Mouse (Mus musculus): ENCODE results near the gene Nmnat2.
A peak's percentile ranks its signal among the peaks of the same experiment; 100 is the strongest.

Gene Nmnat2

GRCm38 (mm10) chr1:153043332-153043731 is 88.5 kb downstream of the Nmnat2 start:
- H3K27me3 ChIP-seq (ENCODE audit: control insufficient read depth, insufficient read depth, low read length, poor library complexity, severe bottlenecking), result no peaks in the 10 kb centered on the region
- DNase-seq (ENCODE audit: low read depth, low spot score), result no peak
- H3K36me3 ChIP-seq (ENCODE audit: control insufficient read depth, insufficient read depth, low read length, poor library complexity, severe bottlenecking), result no peaks in the 10 kb centered on the region

GRCm38 (mm10) chr1:153045368-153045767 is 90.6 kb downstream of the Nmnat2 start:
- Histone ChIP-seq H3K36me3 (ENCODE audit: control insufficient read depth, insufficient read depth, low read length, poor library complexity, severe bottlenecking) (no peaks in the 10 kb centered on the region), H3K27me3 (ENCODE audit: control insufficient read depth, insufficient read depth, low read length, poor library complexity, severe bottlenecking) (no peaks in the 10 kb centered on the region)
- no peak for DNase-seq (ENCODE audit: low read depth, low spot score)

- H3K27me3 ChIP-seq (ENCODE audit: control insufficient read depth, insufficient read depth, low read length, poor library complexity, severe bottlenecking), result no peaks in the 10 kb centered on the region; the same call in 1 of the 2 replicates
- DNase-seq (ENCODE audit: low read depth, low spot score), result no peak
- no peaks in the 10 kb centered on the region for H3K36me3 ChIP-seq (ENCODE audit: control insufficient read depth, insufficient read depth, low read length, poor library complexity, severe bottlenecking)
These were observed 93.5 kb downstream of the Nmnat2 start for GRCm38 (mm10) chr1:153048147-153048878.

- no peak for DNase-seq (ENCODE audit: low read depth, low spot score)
- H3K36me3 ChIP-seq (ENCODE audit: control insufficient read depth, insufficient read depth, low read length, poor library complexity, severe bottlenecking), result no peaks in the 10 kb centered on the region
- no peaks in the 10 kb centered on the region; the same call in 1 of the 2 replicates for H3K27me3 ChIP-seq (ENCODE audit: control insufficient read depth, insufficient read depth, low read length, poor library complexity, severe bottlenecking)
These were observed 94.7 kb downstream of the Nmnat2 start for GRCm38 (mm10) chr1:153049451-153049850.

- no peak for DNase-seq (ENCODE audit: low read depth, low spot score)
- Histone ChIP-seq H3K27me3 (ENCODE audit: control insufficient read depth, insufficient read depth, low read length, poor library complexity, severe bottlenecking) (no peaks in the 10 kb centered on the region; the same call in 1 of the 2 replicates), H3K36me3 (ENCODE audit: control insufficient read depth, insufficient read depth, low read length, poor library complexity, severe bottlenecking) (no peaks in the 10 kb centered on the region)
These were observed 96.7 kb downstream of the Nmnat2 start for GRCm38 (mm10) chr1:153051474-153051873.

- DNase-seq (ENCODE audit: low read depth, low spot score), result no peak
- Histone ChIP-seq H3K36me3 (ENCODE audit: control insufficient read depth, insufficient read depth, low read length, poor library complexity, severe bottlenecking) (no peaks in the 10 kb centered on the region), H3K27me3 (ENCODE audit: control insufficient read depth, insufficient read depth, low read length, poor library complexity, severe bottlenecking) (no peaks in the 10 kb centered on the region; the same call in 1 of the 2 replicates)
These were observed 98.8 kb downstream of the Nmnat2 start for GRCm38 (mm10) chr1:153053619-153054018.

GRCm38 (mm10) chr1:153054112-153054821 is 99.5 kb downstream of the Nmnat2 start:
- DNase-seq (ENCODE audit: low read depth, low spot score), result no peak
- Histone ChIP-seq H3K27me3 (ENCODE audit: control insufficient read depth, insufficient read depth, low read length, poor library complexity, severe bottlenecking) (no peaks in the 10 kb centered on the region; the same call in 1 of the 2 replicates), H3K36me3 (ENCODE audit: control insufficient read depth, insufficient read depth, low read length, poor library complexity, severe bottlenecking) (no peaks in the 10 kb centered on the region)

- DNase-seq (ENCODE audit: low read depth, low spot score), result no peak
- H3K36me3 ChIP-seq (ENCODE audit: control insufficient read depth, insufficient read depth, low read length, poor library complexity, severe bottlenecking), result no peaks in the 10 kb centered on the region
- H3K27me3 ChIP-seq (ENCODE audit: control insufficient read depth, insufficient read depth, low read length, poor library complexity, severe bottlenecking), result no peaks in the 10 kb centered on the region
These were observed 103.5 kb downstream of the Nmnat2 start for GRCm38 (mm10) chr1:153058290-153058689.

GRCm38 (mm10) chr1:153059626-153060025 is 104.8 kb downstream of the Nmnat2 start:
- no peak for DNase-seq (ENCODE audit: low read depth, low spot score)
- no peaks in the 10 kb centered on the region for H3K36me3 ChIP-seq (ENCODE audit: control insufficient read depth, insufficient read depth, low read length, poor library complexity, severe bottlenecking)
- H3K27me3 ChIP-seq (ENCODE audit: control insufficient read depth, insufficient read depth, low read length, poor library complexity, severe bottlenecking), result no peaks in the 10 kb centered on the region

- DNase-seq (ENCODE audit: low read depth, low spot score), result no peak
- Histone ChIP-seq H3K36me3 (ENCODE audit: control insufficient read depth, insufficient read depth, low read length, poor library complexity, severe bottlenecking) (no peaks in the 10 kb centered on the region), H3K27me3 (ENCODE audit: control insufficient read depth, insufficient read depth, low read length, poor library complexity, severe bottlenecking) (no peaks in the 10 kb centered on the region)
These were observed 107.8 kb downstream of the Nmnat2 start for GRCm38 (mm10) chr1:153062547-153062946.

GRCm38 (mm10) chr1:153064784-153065390 is 110.1 kb downstream of the Nmnat2 start:
- Histone ChIP-seq H3K36me3 (ENCODE audit: control insufficient read depth, insufficient read depth, low read length, poor library complexity, severe bottlenecking) (no peaks in the 10 kb centered on the region), H3K27me3 (ENCODE audit: control insufficient read depth, insufficient read depth, low read length, poor library complexity, severe bottlenecking) (no peaks in the 10 kb centered on the region)
- no peak for DNase-seq (ENCODE audit: low read depth, low spot score)

- DNase-seq (ENCODE audit: low read depth, low spot score), result no peak
- Histone ChIP-seq H3K36me3 (ENCODE audit: control insufficient read depth, insufficient read depth, low read length, poor library complexity, severe bottlenecking) (no peaks in the 10 kb centered on the region), H3K27me3 (ENCODE audit: control insufficient read depth, insufficient read depth, low read length, poor library complexity, severe bottlenecking) (no peaks in the 10 kb centered on the region)
These were observed 110.9 kb downstream of the Nmnat2 start for GRCm38 (mm10) chr1:153065473-153066386.

- Histone ChIP-seq H3K27me3 (ENCODE audit: control insufficient read depth, insufficient read depth, low read length, poor library complexity, severe bottlenecking) (no peaks in the 10 kb centered on the region), H3K36me3 (ENCODE audit: control insufficient read depth, insufficient read depth, low read length, poor library complexity, severe bottlenecking) (no peaks in the 10 kb centered on the region)
- DNase-seq (ENCODE audit: low read depth, low spot score), result peak; percentile 13
These were observed 111.6 kb downstream of the Nmnat2 start for GRCm38 (mm10) chr1:153066387-153066781.

- Histone ChIP-seq H3K36me3 (ENCODE audit: control insufficient read depth, insufficient read depth, low read length, poor library complexity, severe bottlenecking) (no peaks in the 10 kb centered on the region), H3K27me3 (ENCODE audit: control insufficient read depth, insufficient read depth, low read length, poor library complexity, severe bottlenecking) (no peaks in the 10 kb centered on the region)
- DNase-seq (ENCODE audit: low read depth, low spot score), result no peak
These were observed 116.8 kb downstream of the Nmnat2 start for GRCm38 (mm10) chr1:153071563-153071962.

All from splenic B cell, adult 2 months (primary cell).